Mouse (Mus musculus) neural tube, embryonic 14.5 days (tissue): ENCODE data around the gene Taldo1. TPM values are rescaled to one million over a fixed set of nuclear protein-coding genes. Genes with fewer than 3 reads are reported as not detected.

Source experiments
- ATAC-seq: fragments of 200-750 bp; cut with Nextera tagmentation; 2 replicates; pipeline ENCODE4 v1.8.0; 2017; ENCODE audit warnings: low read depth, mild to moderate bottlenecking, moderate TSS enrichment, moderate library complexity
- H3K27ac ChIP-seq: fragments of 300-500 bp; sonication (generic); 2 replicates; pipeline ENCODE4 v1.5.1; 2014; ENCODE audit warnings: low read depth, mild to moderate bottlenecking, control low read depth, low read length, moderate library complexity, mixed read lengths
- H3K27me3 ChIP-seq: fragments of 300-500 bp; sonication (generic); 2 replicates; pipeline ENCODE4 v1.6.1; 2014; ENCODE audit warnings: low read length; ENCODE audit not compliant: control insufficient read depth, insufficient read depth
- H3K36me3 ChIP-seq: fragments of 300-500 bp; sonication (generic); 2 replicates; pipeline ENCODE4 v1.6.1; 2014; ENCODE audit warnings: low read length, mixed read lengths; ENCODE audit not compliant: control insufficient read depth, insufficient read depth
- H3K4me1 ChIP-seq: fragments of 300-500 bp; sonication (generic); 2 replicates; pipeline ENCODE4 v1.6.1; 2014; ENCODE audit warnings: low read length; ENCODE audit not compliant: control insufficient read depth, insufficient read depth
- H3K4me2 ChIP-seq: fragments of 300-500 bp; sonication (generic); 2 replicates; pipeline ENCODE4 v1.6.1; 2014; ENCODE audit warnings: mild to moderate bottlenecking, low read depth, low read length, control low read depth
- H3K4me3 ChIP-seq: fragments of 300-500 bp; sonication (generic); 2 replicates; pipeline ENCODE4 v1.5.1; 2014; ENCODE audit warnings: low read depth, low read length, control low read depth, mixed read lengths
- H3K9ac ChIP-seq: fragments of 300-500 bp; sonication (generic); replicated peaks from 2 replicates; pipeline ENCODE4 v1.6.1; 2014; ENCODE audit warnings: low read depth, mild to moderate bottlenecking, control low read depth, low read length, mixed read lengths
- H3K9me3 ChIP-seq: fragments of 300-500 bp; sonication (generic); 2 replicates; pipeline ENCODE4 v1.6.1; 2016; ENCODE audit warnings: low read length; ENCODE audit not compliant: control insufficient read depth
- WGBS: fragments of 180-500 bp; shearing (Covaris S2); extraction: QIAGEN DNeasy Blood & Tissue Kit; methylation state at CpG from one replicate; pipeline ENCODE4 v1.1.7; 2014; 5-methylcytosine and 5-hydroxymethylcytosine counted together
- polyA plus RNA-seq: library from polyadenylated mRNA; unstranded; fragments of >200 nt; fragmentation: Nextera tagmentation; extraction: Ambion mirVana; gene quantifications from 2 replicates; pipeline ENCODE4 v1.2.1, GENCODE M21; 2014

The Taldo1 gene
- polyA plus RNA-seq, 1 experiment from 2014 or later: 265 TPM

DNA sequence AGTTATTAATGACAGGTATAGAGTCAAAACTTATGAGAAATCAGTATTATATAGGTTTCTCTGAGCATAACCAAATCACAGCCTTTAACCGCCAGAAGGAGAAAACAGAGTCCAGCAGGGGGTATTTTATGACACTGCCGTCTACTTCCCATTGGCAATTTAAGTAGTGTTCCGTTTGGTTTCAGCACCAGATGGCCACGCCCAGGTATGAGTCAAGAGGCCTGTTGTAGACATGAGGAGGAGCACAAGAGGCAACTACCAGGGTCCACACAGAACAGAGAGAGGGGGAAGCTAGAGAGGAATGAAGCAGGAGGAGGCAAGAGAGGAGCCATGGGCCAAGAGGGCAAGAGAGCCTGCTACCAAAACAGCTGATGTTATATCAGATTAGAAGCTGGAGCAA is 12.4 kb upstream of the Taldo1 start:
- ATAC-seq: no peak
- no peak overlapping the region for H3K4me3 ChIP-seq
- no peaks in the 10 kb centered on the region for H3K4me1 ChIP-seq
- WGBS: 34% methylated on average over 4 of the region's 4 CpGs
- H3K9ac ChIP-seq: no peak overlapping the region
- no peak overlapping the region for H3K4me2 ChIP-seq
- H3K9me3 ChIP-seq: no peaks in the 10 kb centered on the region
- no peak overlapping the region for H3K27ac ChIP-seq
- H3K36me3 ChIP-seq: no peaks in the 10 kb centered on the region
- no peaks in the 10 kb centered on the region for H3K27me3 ChIP-seq

- Histone ChIP-seq H3K27me3 (no peaks in the 10 kb centered on the region), H3K4me2 (no peak overlapping the region), H3K4me1 (no peaks in the 10 kb centered on the region), H3K4me3 (no peak overlapping the region), H3K9ac (no peak overlapping the region), H3K9me3 (no peaks in the 10 kb centered on the region), H3K36me3 (no peaks in the 10 kb centered on the region), H3K27ac (no peak overlapping the region)
- WGBS: 79% methylated on average over 4 of the region's 4 CpGs
- no peak for ATAC-seq
These were observed 10.7 kb upstream of the Taldo1 start for GRCm38 (mm10) chr7:141381068-141381835.

GRCm38 (mm10) chr7:141387807-141388486 is 4.1 kb upstream of the Taldo1 start:
- Histone ChIP-seq H3K4me1 (peaks cover 4% of the 10 kb centered on the region), H3K9ac (no peak overlapping the region), H3K4me2 (no peak overlapping the region), H3K27me3 (no peaks in the 10 kb centered on the region), H3K27ac (no peak overlapping the region), H3K4me3 (no peak overlapping the region), H3K36me3 (no peaks in the 10 kb centered on the region), H3K9me3 (no peaks in the 10 kb centered on the region)
- WGBS: 53% methylated on average over 2 of the region's 2 CpGs
- ATAC-seq: no peak

- H3K27ac ChIP-seq: no peak overlapping the region
- 43% methylated on average over 3 of the region's 3 CpGs for WGBS
- no peaks in the 10 kb centered on the region for H3K27me3 ChIP-seq
- H3K4me2 ChIP-seq: no peak overlapping the region
- H3K36me3 ChIP-seq: no peaks in the 10 kb centered on the region
- no peaks in the 10 kb centered on the region for H3K9me3 ChIP-seq
- no peak overlapping the region for H3K4me3 ChIP-seq
- no peak for ATAC-seq
- H3K4me1 ChIP-seq: peaks cover 8% of the 10 kb centered on the region
- H3K9ac ChIP-seq: no peak overlapping the region
These were observed 3.4 kb upstream of the Taldo1 start for GRCm38 (mm10) chr7:141388487-141389109.

- H3K9me3 ChIP-seq: no peaks in the 10 kb centered on the region
- no peak overlapping the region for H3K9ac ChIP-seq
- no peak overlapping the region for H3K4me2 ChIP-seq
- WGBS: 55% methylated on average over 9 of the region's 9 CpGs
- H3K27ac ChIP-seq: no peak overlapping the region
- no peak for ATAC-seq
- H3K36me3 ChIP-seq: no peaks in the 10 kb centered on the region
- H3K27me3 ChIP-seq: no peaks in the 10 kb centered on the region
- H3K4me1 ChIP-seq: peaks cover 8% of the 10 kb centered on the region
- no peak overlapping the region for H3K4me3 ChIP-seq
These were observed 1.4 kb upstream of the Taldo1 start for GRCm38 (mm10) chr7:141390326-141391259.

DNA sequence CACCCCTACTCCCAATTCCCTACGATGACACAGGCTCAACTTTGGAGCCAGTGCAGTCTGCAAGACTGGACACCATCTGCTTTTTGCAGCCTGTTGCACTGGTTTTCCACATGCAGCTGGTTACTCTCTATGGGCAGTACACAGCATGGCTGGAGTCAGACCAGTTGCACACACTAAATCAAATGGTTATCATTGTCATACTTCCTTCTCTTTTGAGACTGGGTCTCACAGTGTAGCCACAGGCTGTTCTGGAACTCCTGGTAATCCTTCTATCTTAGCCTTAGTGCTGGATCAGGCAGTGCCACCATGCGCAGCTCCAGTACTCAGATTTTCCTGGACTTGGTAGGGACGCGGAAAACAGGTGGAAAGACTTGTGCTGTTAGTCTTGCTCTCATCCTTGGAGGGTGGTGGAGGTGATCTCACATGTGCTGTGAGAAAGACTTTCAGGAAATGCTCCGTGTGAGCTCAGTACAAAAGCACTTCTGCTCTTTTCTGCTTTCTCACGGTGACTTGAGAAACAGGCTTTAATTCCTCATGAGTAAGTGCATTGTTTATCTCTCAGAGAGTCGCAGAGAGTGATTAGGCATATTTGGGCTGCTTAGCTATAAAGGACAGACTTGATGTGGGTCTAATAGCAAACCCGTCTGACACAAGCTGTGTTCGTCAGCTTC is 688 bp downstream of the Taldo1 start:
- H3K4me1 ChIP-seq: peaks cover 8% of the 10 kb centered on the region
- peaks cover 6% of the 10 kb centered on the region for H3K36me3 ChIP-seq
- H3K27ac ChIP-seq: peak overlapping the region; percentile 77; the same call in 1 of the 2 replicates
- peak overlapping the region; percentile 68 for H3K4me3 ChIP-seq
- WGBS: 24% methylated on average over 9 of the region's 9 CpGs
- H3K27me3 ChIP-seq: no peaks in the 10 kb centered on the region
- peak overlapping the region; percentile 68 for H3K4me2 ChIP-seq
- ATAC-seq: no peak
- H3K9me3 ChIP-seq: no peaks in the 10 kb centered on the region
- H3K9ac ChIP-seq: peak overlapping the region; percentile 66

DNA sequence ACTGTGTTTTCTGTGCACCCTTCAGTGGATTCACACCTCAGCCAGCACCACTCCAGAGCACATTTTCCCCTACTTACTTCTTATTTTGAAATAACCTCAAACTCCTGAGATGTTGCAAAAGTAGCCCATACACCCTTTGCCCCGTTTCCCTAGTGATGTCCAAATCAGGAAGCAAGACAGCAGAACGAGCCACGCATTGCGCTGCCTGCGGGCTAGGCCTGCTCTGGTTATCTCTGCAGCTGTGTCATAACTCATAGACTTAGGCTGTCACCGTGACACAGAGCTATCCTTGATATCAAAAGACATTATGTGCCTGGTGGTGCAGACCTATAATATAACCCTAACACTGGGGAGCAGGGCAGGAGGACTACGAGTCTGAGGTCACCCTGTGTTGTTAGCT is 2.2 kb downstream of the Taldo1 start:
- Histone ChIP-seq H3K4me1 (peaks cover 8% of the 10 kb centered on the region), H3K9ac (no peak overlapping the region), H3K36me3 (peaks cover 18% of the 10 kb centered on the region), H3K9me3 (no peaks in the 10 kb centered on the region), H3K27me3 (no peaks in the 10 kb centered on the region), H3K4me2 (no peak overlapping the region), H3K4me3 (no peak overlapping the region), H3K27ac (no peak overlapping the region)
- WGBS: 91% methylated on average over 7 of the region's 7 CpGs
- ATAC-seq: no peak

DNA sequence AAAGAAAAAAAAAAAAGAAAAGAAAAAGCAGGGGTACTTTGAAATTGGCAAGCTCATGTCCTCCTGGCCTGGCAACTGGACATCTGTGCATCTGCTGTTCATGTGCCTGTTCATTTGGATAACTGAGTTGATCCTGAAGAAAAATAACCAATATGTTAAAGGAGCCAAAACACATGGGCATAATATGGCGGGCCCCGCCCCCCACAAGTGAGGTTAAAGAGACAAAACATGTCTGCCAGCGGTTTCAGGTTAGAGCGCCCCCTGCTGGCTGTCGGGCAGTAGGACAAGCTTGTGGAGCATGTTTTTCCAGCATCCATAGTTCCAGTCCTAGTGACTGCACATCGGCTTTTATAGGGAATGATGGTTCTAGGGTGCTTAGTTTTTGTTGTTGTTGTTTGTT is 2.8 kb downstream of the Taldo1 start:
- ATAC-seq: no peak
- WGBS: 28% methylated on average over 6 of the region's 6 CpGs

More for the DNA sequence above, 2.8 kb downstream of the Taldo1 start:
- Histone ChIP-seq H3K27me3 (no peaks in the 10 kb centered on the region), H3K9me3 (no peaks in the 10 kb centered on the region), H3K9ac (no peak overlapping the region), H3K36me3 (peaks cover 23% of the 10 kb centered on the region), H3K4me2 (no peak overlapping the region), H3K27ac (no peak overlapping the region), H3K4me1 (peaks cover 8% of the 10 kb centered on the region), H3K4me3 (no peak overlapping the region)
